Mouse (Mus musculus): ENCODE measurements at regions not wholly inside any gene's neighbourhood (a gene's known extent, or its start where the extent isn't known, plus 50 kb on each side); places are given as distances from the start of the nearest gene placed in this dataset.

- TF ChIP-seq TAL1 (conservative IDR thresholded peaks at IDR 0.05; ENCODE audit: low read depth, low read length) (no peak), CTCF (IDR thresholded peaks at IDR 0.05; ENCODE audit: low read depth, low read length) (no peak), GATA1 (IDR thresholded peaks at IDR 0.05; ENCODE audit: borderline replicate concordance, low read length) (no peak), GATA2 (IDR thresholded peaks at IDR 0.05; ENCODE audit: borderline replicate concordance, low read depth, low read length) (no peak), POLR2AphosphoS5 (IDR thresholded peaks at IDR 0.05; ENCODE audit: insufficient replicate concordance, low read depth, low read length) (no peak)
Observed at GRCm38 (mm10) chr10:111105662-111106061, 58.9 kb upstream of the Osbpl8 start.
